Mouse (Mus musculus) right cerebral cortex, postnatal 14 days (tissue): ENCODE measurements around the gene Mindy4.

ENCODE experiments used
- DNase-seq: peaks from one replicate; pipeline ENCODE4 v3.0.0; 2022

The Mindy4 gene

DNA sequence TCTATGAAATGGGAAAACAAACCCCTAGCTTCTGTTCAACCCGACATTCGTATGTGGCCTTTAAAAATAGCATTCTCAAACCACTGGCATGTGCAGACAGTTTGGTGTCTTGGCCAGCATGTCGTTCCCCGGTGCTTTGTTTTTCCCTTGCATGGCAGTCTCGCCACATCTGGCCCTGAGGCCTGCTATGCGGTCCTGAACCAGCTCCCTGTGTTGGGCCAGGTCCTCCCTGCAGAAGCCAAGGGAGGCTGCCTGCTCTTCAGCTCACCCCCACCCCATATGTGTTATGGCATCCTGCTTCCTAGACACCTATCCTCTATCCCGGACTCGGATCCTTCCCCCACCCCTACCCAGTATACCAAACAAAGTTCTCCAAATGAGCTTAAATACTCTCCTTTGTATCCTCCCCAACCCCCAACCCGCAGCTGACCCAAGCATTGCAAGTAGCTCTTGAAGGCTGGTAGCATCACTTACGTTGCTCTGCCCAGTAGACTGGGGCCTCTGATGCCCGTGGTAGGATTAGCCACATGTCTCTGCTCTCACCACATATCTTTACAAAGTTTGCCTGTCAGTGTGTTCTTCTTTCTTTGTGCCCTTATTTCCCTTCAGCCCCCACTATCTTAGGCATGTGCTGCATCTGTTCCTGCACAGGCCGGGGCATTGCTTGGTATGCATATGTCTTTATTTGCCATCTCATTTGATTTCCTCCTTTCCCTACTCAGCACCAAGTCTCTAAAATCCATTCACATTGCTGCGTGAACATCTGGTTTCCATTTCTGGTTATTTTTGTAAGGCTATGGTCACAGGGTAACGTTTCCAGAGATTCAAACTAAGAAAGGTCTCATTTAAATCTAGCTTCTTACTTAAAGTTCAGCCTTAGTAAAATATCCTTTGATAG is 55.5 kb downstream of the Mindy4 start:
- no peak for DNase-seq

- DNase-seq: no peak
Measured at GRCm38 (mm10) chr6:55262161-55262560, 59.0 kb downstream of the Mindy4 start.

- DNase-seq: no peak
Measured at GRCm38 (mm10) chr6:55263490-55264046, 60.4 kb downstream of the Mindy4 start.

DNA sequence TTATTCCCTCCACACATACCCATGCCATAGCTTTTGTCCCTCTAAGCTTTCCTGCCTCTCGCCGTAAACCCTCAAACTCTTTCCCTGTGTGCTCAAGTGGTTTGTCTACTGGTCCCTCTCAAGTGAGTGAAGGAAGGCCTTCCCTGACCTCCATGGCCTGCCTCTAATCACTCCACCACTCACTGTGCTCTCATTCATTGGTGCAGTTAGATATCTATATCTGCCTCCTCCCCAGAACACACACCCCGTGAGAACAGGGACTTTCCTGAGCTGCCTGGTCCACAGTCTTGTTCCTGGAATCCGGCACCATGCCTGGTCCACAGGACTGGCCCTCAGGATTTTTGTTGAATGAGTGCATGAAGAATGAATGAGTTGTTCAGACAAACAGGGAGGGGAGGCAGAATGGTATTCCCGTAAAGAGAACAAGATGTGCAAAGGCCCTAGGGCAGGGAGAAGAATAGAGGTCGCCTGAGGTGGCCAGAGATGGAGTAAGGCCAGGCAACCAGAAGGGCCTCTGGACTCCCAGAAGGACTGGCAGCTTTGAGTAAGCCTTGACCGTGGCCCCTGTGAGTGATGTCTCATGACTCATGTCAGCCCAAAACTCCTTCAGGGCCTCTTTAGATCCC is 61.7 kb downstream of the Mindy4 start:
- DNase-seq: no peak

DNA sequence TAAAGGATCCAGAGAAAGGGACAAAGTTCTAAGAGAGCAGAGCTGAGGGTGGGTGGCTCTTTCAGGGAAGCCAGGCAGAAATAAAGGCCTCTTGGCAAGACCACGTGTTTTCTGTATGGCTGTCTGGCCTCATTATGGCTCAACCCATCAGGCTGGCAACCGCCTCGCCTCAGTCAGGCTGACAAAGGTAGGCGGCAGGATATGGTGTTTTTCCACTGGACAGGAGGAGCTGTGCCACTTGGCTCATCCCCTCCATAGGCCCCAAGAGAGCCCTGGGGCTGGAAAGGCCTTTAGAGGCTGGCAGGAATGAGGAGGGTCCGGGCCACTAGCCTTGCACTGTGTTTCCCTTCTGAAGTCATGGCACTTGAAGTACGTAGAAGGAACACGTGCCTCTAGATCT is 69.8 kb downstream of the Mindy4 start:
- no peak for DNase-seq

- DNase-seq: no peak
Measured at GRCm38 (mm10) chr6:55273463-55273862, 70.3 kb downstream of the Mindy4 start.

GRCm38 (mm10) chr6:55275000-55275399 is 71.8 kb downstream of the Mindy4 start:
- no peak for DNase-seq

- DNase-seq: no peak
Measured at GRCm38 (mm10) chr6:55275786-55276185, 72.6 kb downstream of the Mindy4 start.

DNA sequence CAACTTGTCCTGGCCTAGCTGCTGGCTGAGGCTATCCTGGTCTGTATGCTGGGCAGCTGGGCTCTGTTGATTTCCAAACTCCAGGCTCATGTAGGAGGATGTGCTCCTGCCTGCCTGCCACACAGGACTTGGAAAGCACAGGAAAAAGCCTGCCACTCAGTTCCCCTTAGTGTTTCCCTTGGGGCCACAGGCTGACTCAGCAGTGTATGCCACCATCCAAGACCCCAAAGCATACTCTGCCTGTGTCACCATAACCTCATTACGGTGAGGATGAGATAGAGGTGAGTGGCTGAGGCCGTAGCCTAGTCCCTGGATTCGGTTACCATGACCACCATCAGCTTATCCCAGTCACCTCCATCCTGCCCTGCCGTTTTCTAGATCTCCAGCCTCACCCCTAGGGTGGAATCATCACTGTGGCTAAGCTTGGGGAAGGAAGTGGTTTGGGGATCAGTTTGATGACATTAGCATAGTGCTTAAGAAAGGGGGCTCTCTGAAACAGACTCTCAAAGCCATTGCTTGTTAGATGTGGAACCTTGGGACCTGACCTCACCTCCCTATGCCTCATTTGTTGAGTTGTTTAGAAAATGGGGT is 73.6 kb downstream of the Mindy4 start:
- DNase-seq: no peak

DNA sequence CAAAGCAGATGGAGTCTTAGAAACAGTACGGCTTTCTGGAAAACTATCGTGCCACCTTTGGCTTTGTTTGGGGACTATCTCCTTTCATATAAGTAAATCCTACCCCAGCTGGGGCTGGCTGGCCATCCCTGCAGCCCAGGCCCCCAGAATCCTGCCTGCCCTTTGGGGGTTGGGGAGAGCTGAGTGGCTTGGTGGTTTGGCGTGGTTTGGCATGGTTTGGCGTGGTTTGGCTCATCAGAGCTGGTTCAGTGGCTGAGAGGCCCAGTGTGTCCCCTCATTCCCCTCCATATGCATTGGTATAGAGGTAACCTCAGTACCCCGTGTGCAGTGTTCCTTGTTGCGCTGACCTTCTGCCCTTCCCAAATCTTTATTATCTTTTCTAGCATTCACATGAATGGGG is 74.9 kb downstream of the Mindy4 start:
- DNase-seq: no peak

GRCm38 (mm10) chr6:55278520-55278919 is 75.3 kb downstream of the Mindy4 start:
- no peak for DNase-seq

- DNase-seq: no peak
Measured at GRCm38 (mm10) chr6:55280979-55281378, 77.8 kb downstream of the Mindy4 start.

DNA sequence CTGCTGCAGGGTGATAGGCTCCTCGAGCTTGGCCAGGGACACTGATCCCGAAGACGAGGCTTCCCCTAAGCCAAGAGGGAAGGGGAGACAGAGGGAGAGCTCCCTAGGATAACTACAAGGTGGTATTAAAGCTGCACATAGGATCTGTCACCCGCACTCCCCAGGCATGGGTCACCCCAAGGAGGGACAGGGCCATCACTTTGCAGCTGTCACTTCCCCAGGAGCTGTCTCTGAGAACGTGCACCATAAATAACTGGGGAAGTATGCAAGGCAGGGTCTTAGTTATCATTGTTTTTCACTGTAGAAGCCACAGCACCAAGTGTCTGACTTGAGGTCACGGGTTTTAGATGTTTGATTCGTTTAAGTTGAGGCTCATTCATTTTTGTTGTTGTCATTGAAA is 78.5 kb downstream of the Mindy4 start:
- no peak for DNase-seq

DNA sequence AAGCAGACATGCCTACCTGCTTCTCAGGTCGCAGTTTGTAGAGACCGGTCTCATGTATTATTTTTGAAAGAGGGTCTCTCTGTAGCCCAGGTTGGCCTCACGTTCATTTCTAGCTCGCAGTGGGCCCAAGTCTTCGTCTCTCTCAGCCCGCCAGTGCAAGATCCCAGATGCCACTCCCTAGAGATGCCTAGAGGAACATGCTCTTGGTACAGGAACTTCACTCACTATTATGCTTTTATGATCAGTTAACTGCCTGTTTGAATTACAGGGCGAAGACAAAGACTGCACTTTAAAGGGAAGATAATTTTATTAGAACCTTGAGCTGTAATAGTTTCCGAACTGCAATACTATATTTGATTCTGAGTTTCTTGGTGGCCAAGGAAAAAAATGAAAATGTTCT is 79.2 kb downstream of the Mindy4 start:
- no peak for DNase-seq

DNA sequence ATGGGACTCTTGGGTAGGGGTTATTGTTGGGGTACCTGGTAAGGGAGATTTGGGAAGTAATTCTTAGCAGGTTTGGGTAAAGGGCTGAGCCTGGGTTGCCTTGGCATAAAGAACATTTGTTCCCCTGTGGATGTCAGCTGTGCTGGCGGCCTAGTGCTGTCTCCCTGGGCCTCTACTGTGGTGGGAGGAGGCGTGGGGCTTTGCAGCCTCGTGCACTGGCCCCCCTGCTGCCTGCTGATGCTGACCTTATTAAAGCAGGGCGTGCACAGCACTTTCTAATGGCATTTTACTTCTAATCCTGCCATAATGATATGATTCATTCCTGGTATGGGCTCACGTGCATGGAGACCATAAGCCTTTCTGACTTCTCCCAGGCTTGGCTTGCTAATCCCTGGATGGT is 82.0 kb downstream of the Mindy4 start:
- no peak for DNase-seq

GRCm38 (mm10) chr6:55288007-55288602 is 84.9 kb downstream of the Mindy4 start:
- DNase-seq: no peak

DNA sequence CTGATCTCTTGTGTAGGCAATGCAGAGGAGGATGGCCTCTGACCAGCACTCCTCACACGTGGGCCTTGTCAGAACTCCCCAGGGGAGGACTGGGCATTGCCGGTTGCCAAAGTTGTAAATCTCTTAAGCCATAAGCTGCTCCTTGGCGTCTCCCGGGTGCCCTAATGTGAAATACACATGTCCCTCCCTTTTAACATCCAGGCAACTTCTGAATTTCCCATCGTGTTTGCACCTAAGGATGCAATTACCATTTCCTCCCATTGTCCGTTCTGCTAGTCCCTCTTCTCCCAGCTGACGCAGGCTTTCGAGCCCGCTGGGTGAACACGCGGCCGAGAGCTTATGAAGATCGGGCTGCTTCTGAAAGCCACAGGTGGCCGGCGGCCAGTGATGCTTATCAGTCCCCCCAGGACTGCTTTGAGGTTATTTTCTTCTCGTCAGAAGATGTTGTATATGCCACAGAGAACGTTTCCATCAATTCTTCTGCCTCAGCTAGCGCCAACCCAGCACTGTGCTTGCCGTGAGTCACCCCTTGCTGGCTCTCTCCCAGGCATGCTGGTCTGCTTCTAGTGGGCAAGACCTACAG is 91.5 kb downstream of the Mindy4 start:
- no peak for DNase-seq

DNA sequence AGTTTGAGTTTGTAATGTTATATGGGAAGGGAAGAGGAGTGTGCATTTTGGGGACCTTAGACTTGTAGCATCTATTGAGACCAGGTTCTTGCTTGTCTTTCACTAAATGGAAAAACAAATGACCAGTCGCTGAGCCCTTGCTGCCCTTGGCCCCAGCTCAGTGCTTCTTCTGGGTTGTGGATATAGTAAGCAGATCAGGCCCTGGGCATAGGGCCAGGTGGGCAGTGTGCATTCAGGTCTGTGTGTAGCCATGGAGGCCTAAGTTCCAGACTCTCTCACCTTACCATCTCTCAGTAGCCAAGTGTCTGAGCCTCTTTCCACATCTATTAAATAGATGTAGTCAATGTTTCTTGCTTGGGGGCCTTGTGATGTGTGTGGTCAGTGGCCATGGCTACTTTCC is 92.1 kb downstream of the Mindy4 start:
- DNase-seq: no peak

DNA sequence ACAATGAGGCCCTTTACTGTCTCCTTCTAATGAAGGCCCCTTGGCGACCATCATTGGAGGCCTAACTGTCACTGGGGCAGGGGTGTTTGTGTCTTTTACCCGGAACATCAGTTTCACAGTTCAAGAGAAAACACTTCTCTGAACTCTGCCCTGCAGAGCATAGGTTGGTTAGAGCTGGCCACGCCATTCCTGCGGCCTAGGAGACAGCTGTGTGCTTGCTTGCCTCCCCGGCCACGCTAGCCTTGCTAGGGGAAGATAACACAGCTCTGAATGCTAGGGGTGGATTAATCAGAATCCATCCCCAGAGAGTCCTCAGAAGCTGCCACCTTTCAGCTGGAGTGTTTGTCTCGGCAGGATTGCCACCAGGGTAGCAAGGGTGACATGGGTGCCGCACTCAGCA is 96.3 kb downstream of the Mindy4 start:
- no peak for DNase-seq

GRCm38 (mm10) chr6:55299917-55300316 is 96.7 kb downstream of the Mindy4 start:
- no peak for DNase-seq

DNA sequence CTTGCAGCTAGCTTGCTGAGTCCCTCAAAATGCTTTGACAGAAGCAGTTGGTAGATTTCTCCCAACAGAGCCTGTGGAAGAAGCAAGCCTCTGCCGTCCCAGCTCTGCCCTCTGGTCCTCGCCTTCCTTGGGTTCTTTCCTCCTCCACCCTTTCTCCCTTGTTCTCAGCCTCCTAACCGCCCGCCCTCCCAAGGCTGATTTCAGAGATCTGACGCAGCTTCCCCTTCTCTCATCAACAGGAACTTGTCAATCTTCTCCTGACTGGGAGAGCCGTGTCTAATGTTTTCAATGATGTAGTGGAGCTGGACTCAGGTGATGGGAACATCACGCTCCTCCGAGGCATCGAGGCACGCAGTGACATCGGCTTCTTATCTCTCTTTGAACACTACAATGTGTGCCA is 97.5 kb downstream of the Mindy4 start:
- no peak for DNase-seq

DNA sequence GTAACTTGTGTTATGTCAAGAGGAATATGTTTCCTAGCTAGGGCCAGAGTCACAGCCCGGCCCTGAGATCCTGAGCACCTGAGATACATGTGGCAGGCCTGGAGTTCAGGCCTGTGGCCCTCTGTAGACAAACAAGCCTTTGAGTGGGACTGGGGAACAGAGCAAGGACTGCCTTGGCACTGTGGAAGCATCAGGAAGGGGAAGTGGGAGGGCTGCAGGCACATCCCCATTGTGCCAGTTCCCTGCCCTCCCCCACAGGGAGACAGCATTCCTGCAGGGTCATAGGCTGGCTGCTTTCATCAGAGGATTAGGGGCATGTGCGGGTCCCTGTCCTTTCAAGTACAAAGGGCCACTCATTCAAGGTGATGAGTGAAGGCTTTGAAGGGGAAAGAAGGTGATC is 107.0 kb downstream of the Mindy4 start:
- no peak for DNase-seq

DNA sequence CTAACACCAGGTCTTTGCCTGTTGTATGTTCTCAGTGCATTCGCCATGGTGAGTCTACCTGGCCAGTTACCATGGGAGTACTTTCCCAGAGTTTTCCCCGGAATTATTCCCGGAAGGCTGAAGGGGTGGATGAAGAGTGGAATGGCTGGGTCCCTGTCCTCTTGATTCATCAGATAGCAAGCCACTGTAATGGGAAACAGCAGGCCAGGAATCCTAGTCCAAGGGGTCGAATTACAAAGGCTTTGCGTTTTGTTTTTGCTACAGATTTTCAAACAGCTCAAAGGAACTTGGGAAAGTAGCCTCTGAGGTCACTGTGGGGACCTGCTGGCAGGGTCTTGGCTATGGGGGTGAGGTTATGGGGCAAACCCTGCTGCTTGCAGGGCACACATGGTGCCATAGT is 108.8 kb downstream of the Mindy4 start:
- DNase-seq: no peak
